Mouse (Mus musculus): ENCODE measurements at regions not wholly inside any gene's neighbourhood (a gene's known extent, or its start where the extent isn't known, plus 50 kb on each side); places are given as distances from the start of the nearest gene placed in this dataset.

- TF ChIP-seq CTCF (IDR thresholded peaks at IDR 0.05; ENCODE audit: extremely low read depth, insufficient read length, insufficient replicate concordance, low read depth, low read length) (no peak), POLR2A (IDR thresholded peaks at IDR 0.05; ENCODE audit: low read depth, low read length) (no peak)
These were observed 346.1 kb downstream of the Atp23 start for GRCm38 (mm10) chr10:126555080-126555479.
